Comparison of ENCODE assay signal across 33 mouse cellular contexts in the genomic region with DNA sequence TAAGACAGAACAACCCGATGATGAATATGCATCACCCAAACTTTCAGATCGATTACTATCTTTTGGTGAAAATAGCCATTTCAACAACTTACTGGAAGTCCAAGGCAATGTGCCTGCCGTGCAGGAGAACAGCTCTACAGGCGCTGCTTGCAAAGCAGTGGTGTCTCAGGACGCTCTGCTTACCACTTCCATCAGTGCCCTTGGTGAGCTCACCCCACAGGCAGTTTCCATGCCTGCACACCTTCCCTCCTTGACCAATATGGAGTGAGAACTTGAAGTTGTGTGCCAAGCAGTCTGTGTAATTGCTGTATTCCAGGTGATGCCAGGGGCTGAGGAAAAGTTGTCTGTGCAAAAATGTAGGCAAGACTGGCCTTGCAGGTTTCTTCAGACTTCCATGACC. TPM values are rescaled to one million over a fixed set of nuclear protein-coding genes. Genes with fewer than 3 reads are reported as not detected.
"Had no signal": no experiment of that assay in that cellular context is flagged by ENCODE, and none has a peak within 500 bp of the region (broad histone marks: within the 10 kb centered on the region; RNA-seq: fewer than 3 reads in every experiment).

No protein-coding gene starts in this region.

- H3K9me3 ChIP-seq: heart, embryonic 13.5 days; heart, embryonic 15.5 days; hindbrain, embryonic 10.5 days; hindbrain, embryonic 12.5 days; intestine, embryonic 15.5 days; limb, embryonic 10.5 days; limb, embryonic 12.5 days; liver, embryonic 13.5 days; liver, embryonic 15.5 days had no signal

- H3K27ac ChIP-seq: gastrocnemius, adult 2 months; heart, adult 2 months; heart, embryonic 13.5 days; heart, embryonic 15.5 days; hindbrain, embryonic 10.5 days; hindbrain, embryonic 12.5 days; hindbrain, embryonic 14.5 days; intestine, embryonic 15.5 days; kidney, postnatal 0 days; layer of hippocampus, adult 2 months; left cerebral cortex, adult 2 months; limb, embryonic 10.5 days; limb, embryonic 12.5 days; liver, embryonic 13.5 days; liver, embryonic 15.5 days had no signal

- H3K4me3 ChIP-seq: gastrocnemius, adult 2 months; heart, adult 2 months; heart, embryonic 13.5 days; heart, embryonic 15.5 days; hindbrain, embryonic 10.5 days; hindbrain, embryonic 12.5 days; intestine, embryonic 15.5 days; layer of hippocampus, adult 2 months; left cerebral cortex, adult 2 months; limb, embryonic 10.5 days; limb, embryonic 12.5 days; liver, embryonic 13.5 days; liver, embryonic 15.5 days had no signal

- DNase-seq: gastrocnemius, adult 2 months; gastrocnemius, postnatal 10 days; gastrocnemius, postnatal 25 days; heart, adult 2 months; heart, postnatal 4 days; kidney, adult 18-20 months; kidney, postnatal 25 days; kidney, postnatal 4 days; liver, embryonic 13.5 days; liver, postnatal 0 days had no signal

- H3K9ac ChIP-seq: heart, embryonic 13.5 days; heart, embryonic 15.5 days; hindbrain, embryonic 12.5 days; hindbrain, embryonic 14.5 days; intestine, embryonic 15.5 days; limb, embryonic 12.5 days; liver, embryonic 13.5 days; liver, embryonic 15.5 days; liver, postnatal 0 days had no signal

- H3K4me1 ChIP-seq: hindbrain, embryonic 10.5 days; hindbrain, embryonic 12.5 days; intestine, embryonic 15.5 days; limb, embryonic 10.5 days; limb, embryonic 12.5 days; liver, embryonic 15.5 days had no signal

- ATAC-seq: inflammation-experienced regulatory T-cells, adult 6 months; intestine, embryonic 15.5 days; intestine, postnatal 0 days; liver, postnatal 0 days had no signal

- H3K4me2 ChIP-seq: heart, embryonic 11.5 days; heart, embryonic 13.5 days; heart, embryonic 15.5 days; hindbrain, embryonic 12.5 days; hindbrain, embryonic 14.5 days; intestine, embryonic 15.5 days; limb, embryonic 12.5 days; liver, embryonic 11.5 days; liver, embryonic 13.5 days; liver, embryonic 15.5 days had no signal

- H3K27me3 ChIP-seq: heart, embryonic 13.5 days; heart, embryonic 15.5 days; hindbrain, embryonic 12.5 days; intestine, embryonic 15.5 days; limb, embryonic 12.5 days; liver, embryonic 13.5 days; liver, embryonic 15.5 days had no signal

RNA-seq across cellular contexts. Expression of a gene that starts 59.4 kb away (rescaled TPM):
- total RNA-seq: gastrocnemius, adult 2 months; gastrocnemius, postnatal 10 days; gastrocnemius, postnatal 25 days; granulocyte monocyte progenitor cell, adult 5-6 weeks; heart, adult 2 months; heart, postnatal 25 days; heart, postnatal 4 days; left cerebral cortex, postnatal 14 days had no signal
- polyA plus RNA-seq: heart, adult 2 months; heart, embryonic 11.5 days; heart, embryonic 13.5 days; heart, embryonic 15.5 days; heart, postnatal 0 days; hindbrain, embryonic 10.5 days; hindbrain, embryonic 12.5 days; hindbrain, embryonic 14.5 days; hindbrain, embryonic 16.5 days; inflammation-experienced regulatory T-cells, adult 6 months; intestine, embryonic 15.5 days; intestine, postnatal 0 days; kidney, embryonic 14.5 days; kidney, postnatal 0 days; limb, embryonic 10.5 days; limb, embryonic 12.5 days; limb, embryonic 14.5 days; liver, embryonic 11.5 days; liver, embryonic 13.5 days; liver, embryonic 15.5 days; liver, postnatal 0 days had no signal
